Mouse (Mus musculus): ENCODE data around the gene Slc38a10. TPM values are rescaled to one million over a fixed set of nuclear protein-coding genes. Genes with fewer than 3 reads are reported as not detected.
A peak's percentile ranks its signal among the peaks of the same experiment; 100 is the strongest.

Gene Slc38a10
- total RNA-seq, 2 experiments from 2014 or later, result 94.9 to 95.2 TPM

DNA sequence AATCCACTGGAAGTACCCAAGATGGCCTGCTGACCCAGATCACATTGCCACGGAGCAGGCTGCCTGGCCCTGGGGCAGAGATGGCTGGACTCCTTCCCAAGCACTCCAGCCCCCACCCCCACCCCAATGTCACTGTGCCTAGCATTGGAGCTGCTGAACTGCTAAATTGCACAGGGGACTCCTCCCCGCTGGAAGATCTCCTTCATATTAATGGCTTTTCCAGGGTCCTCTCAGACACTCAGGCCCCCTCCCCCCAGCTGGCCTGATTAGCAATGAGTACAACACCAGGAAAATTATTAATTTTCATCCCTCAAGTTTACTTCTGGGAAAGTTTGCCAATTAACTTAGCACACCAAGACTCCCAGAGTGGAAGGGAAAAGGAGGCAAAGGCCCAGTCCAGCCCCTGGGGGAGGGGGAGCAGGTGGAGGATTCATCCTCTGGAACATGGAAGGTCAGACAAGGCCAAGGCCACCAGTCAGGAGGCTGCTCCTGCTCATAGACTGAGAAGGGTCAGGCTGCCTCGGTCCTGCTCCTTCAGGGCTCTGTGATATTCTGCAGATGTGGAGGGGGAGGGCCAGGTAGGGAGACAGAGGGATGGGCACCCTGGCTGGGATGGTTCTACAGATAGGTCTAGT lies 31.4 kb upstream of the Slc38a10 start:
- intact Hi-C loops (cut with DNase I), result no loop called here
- DNase-seq (ENCODE audit: low spot score in 2 of 2), result no peak

DNA sequence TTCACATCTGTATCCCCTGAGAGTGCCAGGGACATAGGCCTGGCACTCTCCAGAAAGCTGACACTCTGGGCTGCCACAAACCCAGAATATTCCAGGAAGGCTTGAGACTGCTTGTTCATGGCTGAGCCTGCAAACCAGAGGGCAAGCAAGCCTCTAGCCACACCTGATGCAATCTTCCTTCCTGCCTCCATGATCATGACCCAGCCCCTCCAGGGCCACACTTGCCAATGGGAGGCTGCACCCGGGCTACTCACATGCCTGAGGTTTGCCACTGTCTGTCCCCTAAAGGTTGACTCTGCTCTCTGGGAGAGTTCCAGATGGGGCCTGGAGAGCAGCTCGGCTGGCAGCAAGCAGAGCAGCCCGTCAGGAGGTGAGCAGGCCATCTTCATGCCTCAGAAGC lies 30.2 kb upstream of the Slc38a10 start:
- DNase-seq (ENCODE audit: low spot score in 2 of 2), result no peak
- intact Hi-C loops (cut with DNase I), result no loop called here

DNA sequence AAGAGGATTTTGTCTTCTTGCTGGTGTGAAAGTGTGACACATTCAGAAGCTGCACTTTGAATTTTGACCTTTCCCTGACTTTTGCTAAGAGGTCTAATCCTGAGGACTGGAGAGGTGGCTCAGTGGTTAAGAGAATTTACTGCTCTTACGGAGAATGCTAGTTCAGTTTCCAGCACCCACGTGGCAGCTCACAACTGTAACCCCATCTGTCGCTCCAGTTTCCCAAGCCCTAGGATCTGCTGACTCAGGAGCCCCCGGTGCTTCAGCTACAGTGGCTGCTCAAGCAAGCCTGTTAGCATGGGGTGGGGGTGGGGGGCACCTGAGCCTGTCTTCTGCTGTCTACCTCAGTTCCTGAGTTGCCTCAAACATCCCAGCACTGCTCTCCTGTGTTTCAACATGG lies 28.2 kb upstream of the Slc38a10 start:
- peak in 1 of 2 experiments; percentile 45 for DNase-seq (ENCODE audit: low spot score in 2 of 2)
- intact Hi-C loops (cut with DNase I), result no loop called here

DNA sequence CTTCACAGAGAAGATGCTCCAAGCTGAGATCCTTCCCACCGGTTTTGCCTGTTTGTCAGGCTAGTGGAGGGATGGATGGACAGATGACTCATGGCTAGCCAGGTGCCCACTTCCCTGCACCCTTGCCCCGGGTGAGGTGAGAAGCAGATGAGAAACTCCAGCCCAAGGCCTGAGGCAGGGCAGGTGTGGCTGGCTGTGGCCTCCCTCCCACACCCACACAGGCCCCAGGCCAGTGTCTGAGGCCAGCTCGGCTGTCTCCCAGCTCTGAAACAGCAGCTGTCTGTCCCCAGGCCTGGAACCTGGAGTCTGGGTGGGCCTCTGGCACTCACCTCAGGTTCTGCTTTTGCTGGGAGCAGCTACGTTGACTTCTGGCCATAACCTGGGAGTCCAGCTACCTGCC lies 24.8 kb upstream of the Slc38a10 start:
- no peak for DNase-seq (ENCODE audit: low spot score in 2 of 2)
- intact Hi-C loops (cut with DNase I), result no loop called here

DNA sequence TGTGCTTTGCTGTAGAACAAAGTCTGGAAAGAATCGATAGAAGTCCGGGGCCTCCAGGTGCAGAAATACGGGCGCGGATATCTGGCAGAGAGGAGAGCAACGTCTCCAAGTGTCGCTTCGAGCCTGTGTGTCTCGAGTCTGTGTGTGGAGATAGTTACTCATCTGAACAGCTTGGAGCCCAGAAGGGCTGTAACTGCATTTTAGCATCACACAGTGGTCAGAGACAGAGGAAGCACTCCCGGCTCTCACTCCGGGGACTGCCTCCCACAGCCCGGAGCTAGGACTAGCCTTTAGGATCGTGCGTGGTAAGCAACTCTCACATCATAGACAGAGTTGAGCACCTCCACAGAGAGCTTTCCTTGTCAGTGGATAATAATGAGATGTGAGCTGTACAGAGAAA lies 22.1 kb upstream of the Slc38a10 start:
- peak; percentile 39 to 45 for DNase-seq (ENCODE audit: low spot score in 2 of 2)
- intact Hi-C loops (cut with DNase I), result no loop called here

DNA sequence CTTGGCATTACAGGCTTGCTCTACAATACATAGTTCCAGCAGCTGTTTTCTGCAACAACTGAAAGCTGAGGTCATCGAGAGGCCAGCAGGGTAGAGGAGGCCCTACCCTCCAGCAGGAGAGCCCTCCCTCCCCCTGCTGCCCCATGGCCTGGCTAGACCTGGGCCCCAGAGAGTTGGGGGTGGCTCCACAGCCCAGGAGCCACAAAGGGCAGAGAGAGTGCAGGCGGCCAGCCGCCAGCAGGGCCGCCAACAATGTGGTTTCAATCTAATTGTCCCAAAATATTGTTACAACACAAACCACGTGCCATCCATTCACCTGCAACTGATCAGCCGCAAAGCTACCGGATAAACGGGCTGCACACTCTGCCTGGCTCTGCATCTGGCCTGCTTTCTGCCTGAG lies 20.0 kb upstream of the Slc38a10 start:
- intact Hi-C loops (cut with DNase I), result no loop called here
- no peak for DNase-seq (ENCODE audit: low spot score in 2 of 2)

DNA sequence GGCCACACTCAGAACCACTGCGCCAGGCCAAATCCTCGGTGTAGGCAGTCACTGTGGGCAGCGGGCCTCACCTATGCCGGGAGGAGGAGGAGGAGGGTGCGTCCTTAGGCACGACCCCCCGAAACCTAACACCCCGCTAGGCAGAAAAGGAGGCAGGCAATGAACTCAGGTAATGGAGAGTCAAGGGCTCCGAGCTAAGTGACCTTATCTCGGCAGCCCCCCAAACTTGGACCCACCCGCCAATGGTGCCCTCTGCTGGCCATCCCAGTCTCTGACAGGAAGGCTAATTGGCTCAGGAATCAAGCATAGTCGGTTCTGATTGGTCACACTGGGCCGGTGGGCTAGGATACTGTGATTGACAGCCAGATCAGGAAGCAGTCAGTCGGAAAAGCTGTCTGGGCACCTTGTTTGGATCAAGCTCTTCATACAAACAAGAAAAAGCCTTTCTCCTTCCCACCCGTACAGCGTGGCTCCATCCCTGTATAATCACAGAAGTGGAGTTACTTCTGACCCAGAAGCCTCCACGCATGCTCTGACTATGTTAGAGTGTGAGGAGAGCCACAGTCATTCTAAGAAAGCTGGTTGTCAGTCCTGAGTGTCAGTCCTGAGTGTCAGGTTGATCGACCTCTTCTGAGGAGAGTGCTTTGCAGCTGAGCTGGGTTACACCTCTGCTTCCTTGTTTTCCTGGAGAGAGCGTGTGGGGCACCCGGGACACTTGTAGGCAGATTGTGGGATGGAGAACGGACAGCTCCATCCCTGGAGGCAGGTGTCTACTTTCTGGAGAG lies 18.3 kb upstream of the Slc38a10 start:
- intact Hi-C loops (cut with DNase I), result no loop called here
- peak; percentile 60 to 65 for DNase-seq (ENCODE audit: low spot score in 2 of 2)

DNA sequence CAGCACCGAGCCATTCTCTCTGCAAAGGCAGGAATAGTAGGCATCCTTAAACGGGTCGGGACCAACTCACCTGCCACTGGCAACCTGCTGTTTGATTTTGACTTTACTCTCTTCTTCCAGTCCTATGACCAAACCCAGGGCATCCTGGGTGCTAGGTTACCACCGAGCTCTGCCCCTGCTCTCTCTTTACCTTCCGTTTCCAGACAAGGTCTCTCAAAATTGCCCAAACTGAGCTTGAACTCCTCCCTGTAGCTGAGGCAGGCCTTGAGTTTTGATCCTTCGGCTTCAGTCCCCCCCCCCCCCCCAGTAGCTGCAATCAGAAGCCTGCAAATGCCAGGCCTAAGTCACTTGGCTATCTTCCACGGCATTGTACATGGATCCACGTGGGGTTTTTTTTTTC lies 17.4 kb upstream of the Slc38a10 start:
- intact Hi-C loops (cut with DNase I), result no loop called here
- no peak for DNase-seq (ENCODE audit: low spot score in 2 of 2)

DNA sequence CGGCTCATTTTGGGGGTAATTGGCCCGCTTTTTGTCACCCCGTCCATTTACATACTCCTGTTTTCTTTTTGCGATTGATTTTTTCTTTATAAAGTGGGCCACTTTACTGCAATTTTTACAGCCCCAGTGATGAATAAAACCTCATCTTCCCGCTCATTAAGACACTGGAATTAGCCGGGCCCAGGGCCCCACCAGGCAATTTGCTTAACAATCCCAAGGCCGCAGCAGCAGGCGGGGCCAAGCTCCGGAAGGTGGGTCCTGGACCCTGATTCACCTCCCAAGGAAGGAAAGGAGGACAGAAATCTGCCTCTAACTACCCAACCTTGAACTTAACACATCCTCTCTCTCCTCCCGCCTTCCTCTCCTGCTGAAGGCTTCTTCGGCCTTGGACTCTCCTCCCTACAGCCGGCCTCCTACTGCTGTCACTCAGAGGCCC lies 16.8 kb upstream of the Slc38a10 start:
- intact Hi-C loops (cut with DNase I), result no loop called here

DNA sequence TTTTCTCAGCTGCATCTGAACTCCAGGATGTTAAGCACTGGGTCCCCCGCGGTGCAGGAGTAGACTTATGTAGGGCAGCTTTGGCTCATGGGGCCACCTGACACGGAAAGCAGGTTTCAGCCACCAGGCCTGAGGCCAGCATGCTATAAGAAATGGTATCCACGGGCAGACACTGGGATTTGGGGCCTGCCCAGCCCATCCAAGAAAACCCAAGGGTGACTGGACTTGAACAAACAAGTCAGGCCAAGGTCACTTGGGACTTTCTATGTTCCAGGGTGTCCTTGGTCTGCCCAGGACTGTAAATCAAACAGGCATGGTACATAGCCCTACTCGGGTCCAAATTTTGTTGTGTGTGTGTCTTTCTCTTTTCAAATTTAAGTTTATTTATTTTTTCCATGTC lies 15.9 kb upstream of the Slc38a10 start:
- DNase-seq (ENCODE audit: low spot score in 2 of 2), result no peak
- intact Hi-C loops (cut with DNase I), result no loop called here

More for the DNA sequence above, 16.8 kb upstream of the Slc38a10 start:
- no peak for DNase-seq (ENCODE audit: low spot score in 2 of 2)

DNA sequence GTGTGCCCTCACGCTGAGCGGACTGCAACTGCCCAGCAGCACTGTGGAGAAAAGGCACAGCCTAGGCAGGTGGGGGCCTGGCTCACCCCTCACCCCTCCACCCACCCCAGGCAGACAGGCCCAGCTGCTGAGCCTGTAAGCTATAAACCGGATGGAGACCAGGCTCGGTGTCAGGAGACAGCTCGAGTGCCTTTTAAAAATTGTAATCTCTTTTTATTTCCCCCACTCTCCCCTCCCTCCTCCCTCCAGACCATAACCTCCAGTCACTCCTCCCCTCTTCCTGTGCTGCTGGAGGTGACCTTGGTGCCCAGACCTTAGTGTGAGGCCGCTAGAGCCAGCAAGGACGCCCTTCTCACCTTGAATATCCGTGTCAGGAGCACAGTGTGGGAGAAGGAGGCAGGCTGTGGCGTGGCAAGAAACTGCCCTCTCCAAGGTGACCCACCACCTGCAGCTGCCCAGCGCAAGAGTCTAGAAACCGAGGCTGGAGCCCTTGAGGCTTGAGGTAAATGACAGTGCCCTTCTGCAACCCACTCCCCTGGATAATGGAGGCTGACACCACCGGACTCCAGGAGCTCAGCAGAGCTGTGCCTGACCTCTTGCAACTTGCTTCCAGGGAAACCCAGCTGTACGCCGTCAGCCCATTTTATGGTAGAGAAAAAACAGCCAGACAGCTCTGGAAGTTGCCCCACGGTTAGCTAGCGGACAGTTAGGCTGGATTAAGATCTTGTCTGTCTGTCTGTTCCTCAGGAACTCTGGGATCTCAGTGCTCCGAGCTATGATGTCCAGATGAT lies 13.5 kb upstream of the Slc38a10 start:
- intact Hi-C loops (cut with DNase I), result no loop called here
- no peak for DNase-seq (ENCODE audit: low spot score in 2 of 2)

DNA sequence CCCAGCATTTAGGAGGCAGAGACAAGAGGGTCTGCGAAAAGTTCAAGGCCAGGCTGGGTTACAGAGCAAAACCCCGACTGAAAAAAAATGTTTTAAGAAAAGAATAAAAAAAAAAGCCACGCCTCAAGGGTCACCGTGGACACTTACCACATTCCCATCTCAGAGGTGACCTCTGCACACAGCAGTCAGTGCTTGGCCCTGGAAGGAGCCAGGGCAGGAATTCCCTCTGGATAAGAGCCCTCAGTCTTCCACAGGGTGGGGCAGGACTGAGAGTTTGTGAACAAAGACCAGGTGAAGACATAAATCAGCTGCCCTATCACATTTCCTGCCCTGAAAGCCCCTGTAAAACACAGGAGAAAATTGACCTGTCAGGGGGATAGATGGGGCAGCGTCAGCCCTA lies 12.9 kb upstream of the Slc38a10 start:
- DNase-seq (ENCODE audit: low spot score in 2 of 2), result no peak
- intact Hi-C loops (cut with DNase I), result no loop called here

DNA sequence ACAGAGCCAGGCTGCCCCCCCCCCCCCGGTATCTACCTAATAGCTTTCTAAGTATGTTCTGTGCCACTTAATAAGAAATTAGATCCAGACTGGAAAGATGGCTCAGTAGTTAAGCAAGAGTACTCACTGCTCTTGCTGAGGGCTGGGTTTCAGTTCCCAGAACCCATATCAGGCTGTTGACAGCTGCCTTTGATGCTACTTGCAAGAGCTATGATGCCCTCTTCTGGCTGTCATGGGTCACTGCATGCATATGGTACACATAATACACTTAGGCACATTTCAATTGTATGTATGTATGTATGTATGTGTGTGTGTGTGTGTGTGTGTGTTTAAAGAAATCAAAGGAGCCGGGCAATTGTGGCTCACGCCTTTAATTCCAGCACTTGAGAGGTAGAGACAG lies 12.1 kb upstream of the Slc38a10 start:
- DNase-seq (ENCODE audit: low spot score in 2 of 2), result no peak
- intact Hi-C loops (cut with DNase I), result no loop called here

DNA sequence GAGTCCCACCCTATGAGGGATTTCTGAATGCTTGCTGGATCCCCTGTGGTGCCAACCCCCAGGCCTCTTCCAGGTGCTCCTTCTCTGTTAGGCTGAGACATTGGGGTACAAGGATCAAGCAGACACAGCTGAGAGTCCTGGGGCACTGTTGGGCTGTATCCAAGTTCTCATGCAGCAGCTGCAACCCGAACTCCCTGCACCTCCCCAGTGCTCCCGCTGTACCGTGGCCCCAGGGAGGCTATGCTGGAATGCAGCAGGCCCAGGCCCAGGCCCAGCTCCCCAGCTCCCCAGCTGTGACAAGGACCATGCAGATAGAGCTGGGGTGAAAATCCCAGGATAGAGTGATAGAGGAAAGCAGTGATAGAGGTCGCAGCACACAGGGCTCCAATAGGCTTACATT lies 10.1 kb upstream of the Slc38a10 start:
- no peak for DNase-seq (ENCODE audit: low spot score in 2 of 2)
- intact Hi-C loops (cut with DNase I), result no loop called here

DNA sequence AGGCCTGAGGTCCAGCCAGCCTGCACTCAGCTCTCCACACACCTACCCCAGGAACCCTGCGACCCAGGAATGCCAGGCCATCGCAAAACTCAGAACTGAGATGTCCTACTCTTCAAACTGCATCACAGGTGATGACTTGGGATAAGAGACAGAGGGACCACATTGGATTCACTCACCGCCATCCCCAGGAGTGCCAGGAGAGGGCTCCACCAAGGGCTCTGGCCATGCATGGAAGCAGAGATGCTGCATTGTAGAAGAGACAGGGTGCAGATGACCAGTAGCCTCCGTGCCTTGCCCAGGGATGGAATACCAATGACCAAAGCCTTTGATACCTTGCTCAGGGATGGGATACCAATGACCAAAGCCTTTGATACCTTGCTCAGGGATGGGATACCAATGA lies 9.3 kb upstream of the Slc38a10 start:
- DNase-seq (ENCODE audit: low spot score in 2 of 2), result no peak
- intact Hi-C loops (cut with DNase I), result no loop called here

DNA sequence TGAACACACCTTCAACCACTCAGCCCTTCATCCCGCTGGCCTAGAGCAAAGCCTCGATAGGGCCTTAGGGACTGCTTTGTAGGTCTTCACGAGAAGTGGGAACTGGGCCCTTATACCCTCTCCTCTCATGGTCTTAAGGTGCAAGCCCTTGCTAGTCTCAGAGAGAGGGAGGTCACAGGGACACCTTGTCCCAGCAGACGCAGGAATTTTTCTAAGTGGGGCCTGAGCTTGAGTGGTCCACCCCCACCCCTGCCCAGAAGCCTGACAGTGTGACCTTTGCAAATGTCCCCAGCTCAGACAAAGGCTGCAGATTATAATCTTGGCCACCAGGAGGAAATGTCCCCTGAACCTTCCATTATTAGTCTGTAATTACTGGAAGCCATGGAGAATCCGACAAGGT lies 8.5 kb upstream of the Slc38a10 start:
- no peak for DNase-seq (ENCODE audit: low spot score in 2 of 2)
- intact Hi-C loops (cut with DNase I), result no loop called here

DNA sequence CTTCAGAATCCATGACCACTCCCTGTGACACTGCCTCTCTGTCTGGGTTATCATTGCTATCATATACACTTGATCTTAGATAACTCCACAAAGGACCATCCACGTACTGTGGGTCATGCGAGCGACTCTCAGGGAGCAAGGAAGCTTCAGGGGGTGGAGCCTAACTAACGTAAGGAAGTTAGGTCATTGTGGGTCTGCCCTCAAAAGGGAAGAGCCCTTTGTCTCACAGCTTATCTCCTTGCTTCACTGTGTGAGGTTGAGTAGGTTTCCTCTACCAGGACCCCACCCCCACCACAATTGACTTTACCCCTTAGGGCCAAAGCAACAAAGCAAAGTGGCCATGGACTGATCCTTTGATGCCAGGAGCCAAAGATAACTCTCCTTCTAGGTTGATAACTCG lies 7.7 kb upstream of the Slc38a10 start:
- DNase-seq (ENCODE audit: low spot score in 2 of 2), result no peak
- intact Hi-C loops (cut with DNase I), result no loop called here

DNA sequence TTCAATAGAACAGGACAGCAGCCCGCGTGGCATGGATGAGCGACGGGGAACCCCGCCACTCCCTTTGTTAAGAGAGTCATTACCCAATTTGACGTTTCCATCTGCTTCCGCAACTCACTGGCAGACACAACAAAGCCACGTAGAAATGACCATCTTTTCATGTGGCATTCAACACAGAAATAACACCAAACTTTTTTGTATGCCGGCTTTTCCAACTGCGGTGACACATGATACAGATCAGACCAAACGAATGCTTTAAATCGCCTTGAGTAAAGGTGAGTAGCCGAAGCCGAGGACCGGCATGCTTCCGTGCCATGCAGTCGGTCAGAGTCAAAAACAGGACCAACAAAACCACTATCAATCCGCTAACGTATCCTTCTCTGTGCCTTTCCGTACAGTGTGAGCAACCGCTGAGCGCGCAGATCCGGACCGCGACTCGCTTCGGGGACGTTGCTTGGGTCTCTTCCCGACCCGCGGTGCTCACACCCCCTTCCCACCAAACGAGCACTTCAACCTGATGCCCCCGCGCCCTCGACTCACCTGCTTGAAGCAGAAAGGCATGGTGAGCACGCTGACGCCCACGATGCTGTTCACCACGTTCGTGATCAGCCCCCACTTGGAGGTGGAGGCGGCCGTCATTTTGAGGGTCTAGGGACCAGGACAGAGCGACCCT lies 570 bp downstream of the Slc38a10 start:
- intact Hi-C loops (cut with DNase I), result no loop called here
- DNase-seq (ENCODE audit: low spot score in 2 of 2), result peak in 1 of 2 experiments; percentile 33

DNA sequence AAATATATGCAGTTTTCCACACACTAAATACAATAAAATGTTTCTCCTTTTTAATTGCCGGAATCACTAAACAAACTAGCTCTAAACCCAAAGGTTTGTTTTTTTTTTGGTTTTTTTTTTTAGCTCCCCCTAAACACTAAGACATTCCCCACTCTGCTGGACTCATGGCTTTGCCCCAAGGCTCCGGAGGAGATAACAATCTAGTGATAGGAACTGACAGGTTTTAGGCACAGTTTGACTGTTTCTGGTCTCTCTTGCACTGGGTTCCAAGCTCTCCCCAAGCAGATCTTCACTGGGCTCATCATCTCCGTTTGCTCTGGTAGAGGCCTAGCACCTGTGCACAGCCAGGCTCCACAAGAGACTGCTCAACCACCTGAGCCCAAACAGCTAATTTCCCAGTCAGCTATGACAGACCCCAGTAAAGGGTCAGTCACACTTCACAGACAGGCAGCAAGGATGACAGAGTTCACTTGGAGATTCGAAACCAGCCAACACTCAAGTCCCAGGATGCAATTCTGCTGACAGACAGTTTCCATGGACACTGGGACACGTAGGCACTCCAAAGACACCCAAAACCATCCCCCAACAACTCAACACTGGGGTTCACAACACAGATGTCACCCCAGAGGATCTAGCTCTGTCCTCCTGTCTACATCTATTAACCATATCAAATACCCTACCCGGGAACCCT lies 1.5 kb downstream of the Slc38a10 start:
- intact Hi-C loops (cut with DNase I), result no loop called here
- DNase-seq (ENCODE audit: low spot score in 2 of 2), result no peak
